Mouse (Mus musculus) splenic B cell, adult 2 months (primary cell): ENCODE data around the gene Skida1.

ENCODE experiments used
- DNase-seq: peaks from one replicate; pipeline ENCODE4 v3.0.0-alpha.2; 2011; ENCODE audit warnings: low read depth, low spot score
- H3K27me3 ChIP-seq: 2 replicates; pipeline ENCODE4 v1.6.1; 2012; ENCODE audit warnings: mild to moderate bottlenecking, low read length, moderate library complexity, mixed read lengths; ENCODE audit not compliant: control insufficient read depth, poor library complexity, insufficient read depth, severe bottlenecking
- H3K36me3 ChIP-seq: 2 replicates; pipeline ENCODE4 v1.6.1; 2012; ENCODE audit warnings: mild to moderate bottlenecking, low read length, moderate library complexity, mixed read lengths; ENCODE audit not compliant: control insufficient read depth, poor library complexity, insufficient read depth, severe bottlenecking

The Skida1 gene

GRCm38 (mm10) chr2:18059891-18060290 lies 11.0 kb upstream of the Skida1 start:
- no peak for DNase-seq
- Histone ChIP-seq H3K36me3 (no peaks in the 10 kb centered on the region), H3K27me3 (no peaks in the 10 kb centered on the region)

GRCm38 (mm10) chr2:18059063-18059462 lies 10.2 kb upstream of the Skida1 start:
- H3K27me3 ChIP-seq, result no peaks in the 10 kb centered on the region
- H3K36me3 ChIP-seq, result no peaks in the 10 kb centered on the region
- DNase-seq, result no peak

- DNase-seq, result no peak
Observed at GRCm38 (mm10) chr2:18058146-18058708, 9.4 kb upstream of the Skida1 start.

GRCm38 (mm10) chr2:18057336-18058145 lies 8.7 kb upstream of the Skida1 start:
- Histone ChIP-seq H3K27me3 (no peaks in the 10 kb centered on the region), H3K36me3 (no peaks in the 10 kb centered on the region)
- peak; percentile 74 for DNase-seq

More at GRCm38 (mm10) chr2:18058146-18058708, 9.4 kb upstream of the Skida1 start:
- H3K27me3 ChIP-seq, result no peaks in the 10 kb centered on the region
- no peaks in the 10 kb centered on the region for H3K36me3 ChIP-seq

GRCm38 (mm10) chr2:18056786-18057255 lies 8.0 kb upstream of the Skida1 start:
- DNase-seq, result peak; percentile 96
- H3K36me3 ChIP-seq, result no peaks in the 10 kb centered on the region
- H3K27me3 ChIP-seq, result no peaks in the 10 kb centered on the region

- DNase-seq, result peak; percentile 90
- H3K27me3 ChIP-seq, result no peaks in the 10 kb centered on the region
- H3K36me3 ChIP-seq, result no peaks in the 10 kb centered on the region
Observed at GRCm38 (mm10) chr2:18055929-18056785, 7.3 kb upstream of the Skida1 start.

GRCm38 (mm10) chr2:18055016-18055928 lies 6.4 kb upstream of the Skida1 start, which contains the start of gene Mllt10:
TSS of gene Mllt10 (plus strand) at chr2:18055237.
- no peaks in the 10 kb centered on the region for H3K27me3 ChIP-seq
- peak; percentile 62 for DNase-seq

GRCm38 (mm10) chr2:18053951-18054530 lies 5.2 kb upstream of the Skida1 start:
- Histone ChIP-seq H3K36me3 (no peaks in the 10 kb centered on the region), H3K27me3 (no peaks in the 10 kb centered on the region)
- DNase-seq, result no peak

More at GRCm38 (mm10) chr2:18055016-18055928, 6.4 kb upstream of the Skida1 start, which contains the start of gene Mllt10:
- H3K36me3 ChIP-seq, result no peaks in the 10 kb centered on the region

GRCm38 (mm10) chr2:18053243-18053950 lies 4.5 kb upstream of the Skida1 start:
- Histone ChIP-seq H3K36me3 (no peaks in the 10 kb centered on the region), H3K27me3 (peaks cover 2% of the 10 kb centered on the region; the same call in 1 of the 2 replicates)
- DNase-seq, result no peak

- peaks cover 2% of the 10 kb centered on the region; the same call in 1 of the 2 replicates for H3K27me3 ChIP-seq
- no peak for DNase-seq
- no peaks in the 10 kb centered on the region for H3K36me3 ChIP-seq
Observed at GRCm38 (mm10) chr2:18052581-18052980, 3.7 kb upstream of the Skida1 start.

GRCm38 (mm10) chr2:18051831-18052170 lies 3.0 kb upstream of the Skida1 start:
- Histone ChIP-seq H3K36me3 (no peaks in the 10 kb centered on the region), H3K27me3 (peaks cover 2% of the 10 kb centered on the region; the same call in 1 of the 2 replicates)
- no peak for DNase-seq

GRCm38 (mm10) chr2:18051026-18051830 lies 2.4 kb upstream of the Skida1 start:
- peaks cover 2% of the 10 kb centered on the region; the same call in 1 of the 2 replicates for H3K27me3 ChIP-seq
- H3K36me3 ChIP-seq, result no peaks in the 10 kb centered on the region
- no peak for DNase-seq
